Mouse (Mus musculus) embryo, embryonic 11.5 days (tissue): ENCODE data around the gene Snx11.
"Not testable (repeated sequence)": the region's sequence is repeated elsewhere in the genome, so short reads cannot be mapped to it uniquely, and the experiment has no call there.

ENCODE experiments used
- DNase-seq: peaks from one replicate; pipeline ENCODE4 v3.0.0-alpha.2; 2012; ENCODE audit warnings: low read depth, low spot score

Gene Snx11

DNA sequence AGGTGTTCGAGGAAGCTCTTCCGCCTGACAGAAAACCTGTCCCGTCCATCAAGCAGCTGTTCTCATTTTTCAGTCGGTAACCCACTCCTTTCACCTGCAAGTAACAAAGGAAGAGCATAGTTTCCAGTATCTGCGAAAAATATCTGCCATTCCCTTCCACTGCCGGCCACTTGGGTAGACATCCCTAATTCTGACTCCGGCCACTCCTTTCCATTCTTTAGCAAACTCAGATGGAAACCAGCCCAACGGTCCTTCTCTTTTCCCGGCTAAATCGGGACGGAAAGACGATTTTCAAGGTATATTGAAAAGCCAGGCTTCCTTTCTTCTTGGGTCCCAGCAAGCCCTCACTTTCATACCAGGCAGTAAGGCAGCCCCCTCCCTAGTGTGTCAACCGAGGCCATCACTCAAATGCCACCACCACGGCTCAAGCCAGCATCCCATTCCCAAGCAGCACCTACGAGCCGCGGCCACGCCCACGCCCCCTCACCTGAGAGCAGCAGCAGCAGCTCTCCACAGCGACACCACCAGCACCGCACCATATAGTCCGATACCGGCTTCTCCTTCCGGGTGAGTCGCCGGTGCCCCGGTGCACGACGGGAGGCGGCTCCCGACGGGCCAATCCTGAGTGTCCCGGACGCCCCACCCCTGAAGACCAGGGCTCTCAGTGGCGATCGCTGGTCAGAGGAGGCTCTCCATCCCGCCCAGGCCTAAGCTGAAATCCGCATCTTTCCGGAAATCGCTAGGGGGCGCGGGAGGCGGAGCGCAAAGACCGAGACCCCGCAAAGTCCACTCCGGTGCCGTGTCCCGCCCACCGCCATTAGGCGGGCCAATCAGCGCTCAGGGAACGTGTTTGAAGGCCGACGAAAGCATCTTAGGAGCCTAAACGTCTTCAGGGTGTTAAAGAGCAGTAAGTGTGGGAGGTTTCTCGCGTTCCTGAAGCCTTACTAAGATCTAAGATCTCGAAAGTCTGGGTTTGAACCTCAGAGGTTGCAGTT lies at the start of gene Snx11:
Gene Snx11 (minus strand): TSS at position 592 of the 995 bp plus-strand sequence.
- peak; percentile 97 for DNase-seq

- DNase-seq, result no peak
Measured at GRCm38 (mm10) chr11:96826481-96826880, 49.1 kb upstream of the Snx11 start.

DNA sequence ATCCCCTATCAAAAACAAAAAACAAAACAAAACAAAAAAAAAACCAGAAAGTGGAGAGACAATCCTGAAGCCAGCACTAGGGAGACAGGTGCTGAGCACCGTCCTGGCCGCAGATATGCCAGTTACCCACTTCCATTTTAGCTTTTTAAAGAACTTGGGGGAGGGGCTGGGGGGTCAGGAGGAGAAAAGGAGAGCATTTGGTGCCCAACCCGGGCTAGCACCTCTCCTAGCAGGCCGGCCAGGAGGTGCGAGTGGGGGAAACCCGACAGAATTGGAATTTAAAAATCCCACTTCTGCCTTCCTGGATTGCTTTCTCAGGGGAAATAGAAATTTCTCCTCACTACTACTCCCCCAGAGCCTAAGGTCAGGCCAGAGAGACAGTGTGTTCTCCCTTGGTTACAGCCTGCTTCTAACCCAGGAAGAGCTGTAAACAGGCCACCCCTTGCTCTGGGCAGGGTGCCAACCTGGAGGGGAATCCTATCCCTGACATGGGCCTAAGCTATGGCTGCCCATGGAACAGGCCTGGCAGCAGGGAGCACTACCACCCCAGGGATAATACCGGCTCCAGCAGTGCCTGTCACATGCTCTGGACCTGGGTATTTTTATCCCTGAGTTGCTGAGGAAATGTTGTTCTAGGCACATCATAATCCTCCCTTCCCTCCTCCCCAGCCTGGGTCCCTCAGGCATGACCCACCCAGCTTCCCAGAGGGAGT lies 47.6 kb upstream of the Snx11 start:
- DNase-seq, result no peak

GRCm38 (mm10) chr11:96823880-96824782 lies 46.8 kb upstream of the Snx11 start:
- peak; percentile 94 for DNase-seq

DNA sequence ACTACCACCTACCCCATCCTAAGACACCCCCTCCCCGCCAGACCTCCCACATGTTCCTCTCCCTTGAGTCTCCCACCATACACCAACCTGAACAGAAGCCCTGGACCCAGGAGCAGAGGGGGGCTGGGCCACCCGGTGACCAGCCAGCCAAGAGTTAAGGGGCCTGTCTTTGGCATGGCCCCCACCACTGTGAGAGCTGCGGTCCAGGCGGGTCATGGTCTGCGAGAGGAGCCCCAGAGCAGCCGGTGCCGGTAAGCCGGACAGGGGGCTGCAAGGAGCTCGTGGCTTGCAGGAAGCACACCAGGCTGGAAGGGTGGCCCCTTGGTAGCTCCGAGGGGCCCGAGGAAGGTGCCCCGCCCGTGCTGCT lies 46.1 kb upstream of the Snx11 start:
- no peak for DNase-seq

DNA sequence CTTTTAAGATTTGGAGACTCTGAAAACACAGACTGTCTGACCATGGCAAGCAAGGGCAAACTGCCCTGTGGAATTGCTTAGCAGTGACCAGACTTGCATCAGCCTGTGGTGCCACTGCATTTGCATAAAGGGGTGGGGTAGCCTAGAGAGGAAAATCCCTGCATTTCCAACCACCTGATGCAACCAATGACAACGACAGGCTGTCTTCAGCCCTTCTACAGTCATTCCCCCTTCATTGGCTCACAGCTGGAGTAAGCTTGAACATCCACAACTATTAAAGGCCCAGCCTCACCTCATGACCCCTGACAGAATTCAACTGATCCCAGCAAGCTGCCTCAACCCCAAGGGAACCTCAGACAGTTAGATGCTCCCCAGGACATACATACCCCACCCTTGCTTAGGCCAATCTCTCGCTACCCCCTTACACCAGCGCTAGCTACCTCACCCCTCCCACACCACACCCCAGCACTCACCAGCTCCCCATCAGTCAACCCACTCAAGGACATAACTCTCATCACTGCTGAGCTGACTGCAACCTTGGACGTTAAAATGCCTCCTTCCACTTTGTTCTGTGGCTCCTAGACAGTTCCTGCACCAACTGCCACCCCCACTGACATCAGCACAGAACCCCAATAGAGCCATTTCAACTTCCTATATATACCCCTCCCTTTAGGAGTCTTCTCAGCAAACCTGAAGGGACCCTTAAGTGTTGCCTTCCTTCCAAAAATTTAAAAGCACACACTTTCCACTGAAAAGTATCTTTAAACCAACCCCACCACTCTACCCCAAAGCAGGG lies 45.5 kb upstream of the Snx11 start:
- no peak for DNase-seq

- no peak for DNase-seq
Measured at GRCm38 (mm10) chr11:96821956-96822355, 44.6 kb upstream of the Snx11 start.

GRCm38 (mm10) chr11:96818128-96818710 lies 40.9 kb upstream of the Snx11 start:
- DNase-seq, result no peak

DNA sequence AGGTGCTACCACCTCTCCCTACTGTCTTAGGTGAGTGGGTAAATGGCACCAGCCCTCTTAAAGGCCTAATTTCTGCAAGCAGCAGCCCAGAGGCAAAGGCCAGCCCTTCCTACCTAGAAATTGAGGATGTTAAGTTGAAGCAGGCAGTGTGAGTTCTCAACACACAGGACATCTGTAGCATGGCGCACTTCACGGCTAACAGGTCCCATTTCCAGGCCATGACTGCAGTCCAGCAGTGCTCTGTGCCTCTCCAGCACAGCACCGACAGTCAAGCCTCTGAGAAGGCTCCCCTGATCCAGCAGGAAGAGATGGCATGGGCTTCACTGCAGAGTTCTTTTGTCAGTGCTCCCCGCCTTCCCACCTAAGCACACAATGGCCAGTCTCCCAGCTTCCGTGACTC lies 39.6 kb upstream of the Snx11 start:
- DNase-seq, result no peak

DNA sequence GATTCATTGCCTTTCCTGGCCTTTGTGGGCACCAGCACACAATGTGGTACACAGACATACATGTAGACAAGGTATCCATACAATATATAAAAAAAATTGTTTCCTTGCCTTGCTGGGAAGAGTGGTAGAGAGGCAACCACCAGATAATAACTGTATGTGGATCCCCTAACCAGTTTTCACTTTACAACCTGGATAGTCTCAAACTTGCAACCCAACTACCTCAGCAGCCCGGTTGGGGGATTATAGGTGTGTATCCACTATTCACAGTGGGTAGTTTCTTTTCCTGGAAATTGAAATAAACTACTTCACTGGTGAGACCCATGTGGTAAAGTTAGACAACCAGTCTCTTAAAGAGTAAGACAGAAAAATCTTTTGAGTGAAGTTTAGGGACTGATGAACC lies 39.1 kb upstream of the Snx11 start:
- no peak for DNase-seq

GRCm38 (mm10) chr11:96815895-96816294 lies 38.5 kb upstream of the Snx11 start:
- DNase-seq, result no peak

- DNase-seq, result no peak
Measured at GRCm38 (mm10) chr11:96814443-96814842, 37.1 kb upstream of the Snx11 start.

GRCm38 (mm10) chr11:96813920-96814319 lies 36.6 kb upstream of the Snx11 start:
- no peak for DNase-seq

- no peak for DNase-seq
Measured at GRCm38 (mm10) chr11:96813455-96813854, 36.1 kb upstream of the Snx11 start.

DNA sequence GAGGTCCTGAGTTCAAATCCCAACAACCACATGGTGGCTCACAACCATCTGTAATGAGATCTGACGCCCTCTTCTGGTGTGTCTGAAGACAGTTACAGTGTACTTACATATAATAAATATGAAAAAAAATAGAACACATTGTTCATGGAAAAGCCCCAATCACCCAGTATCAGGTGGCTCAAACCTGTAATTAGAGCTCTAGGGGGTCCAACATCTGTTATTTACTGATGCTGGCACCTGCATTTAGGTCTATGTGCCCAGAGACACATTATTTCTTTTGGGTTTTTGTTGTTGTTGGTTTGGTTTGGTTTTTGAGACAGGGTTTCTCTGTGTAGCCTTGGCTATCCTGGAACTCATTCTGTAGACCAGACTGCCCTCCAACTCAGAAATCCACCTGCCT lies 33.8 kb upstream of the Snx11 start:
- not testable (repeated sequence) for DNase-seq

DNA sequence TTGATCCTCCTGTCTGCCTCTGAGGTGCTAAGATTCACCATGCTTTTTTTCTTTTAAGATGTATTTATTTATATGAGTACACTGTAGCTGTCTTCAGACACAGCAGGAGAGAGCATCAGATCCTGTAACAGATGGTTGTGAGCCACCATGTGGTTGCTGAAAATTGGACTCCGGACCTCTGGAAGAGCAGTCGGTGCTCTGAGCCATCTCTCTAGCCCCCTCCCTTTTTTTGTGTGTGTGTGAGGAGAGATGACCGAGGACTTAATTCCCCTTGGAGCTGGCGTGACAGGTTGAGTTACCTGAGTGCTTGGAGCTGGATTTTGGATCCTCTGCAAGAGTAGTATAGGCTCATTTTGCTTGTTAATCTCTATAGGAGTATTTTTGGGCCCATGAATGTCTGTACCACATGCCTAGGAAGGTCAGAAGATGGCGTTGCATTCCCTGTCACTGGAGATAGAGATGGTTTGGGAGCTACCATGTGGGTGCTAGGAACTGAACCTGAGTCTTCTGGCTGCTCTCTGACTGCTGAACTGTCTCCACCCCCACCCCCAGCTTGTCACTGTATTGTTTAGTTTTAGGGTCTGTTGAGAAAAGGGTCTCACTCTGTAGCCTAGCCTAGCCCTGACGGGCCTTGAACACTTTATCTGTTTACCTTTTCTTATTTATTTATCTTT lies 32.3 kb upstream of the Snx11 start:
- DNase-seq, result no peak

- DNase-seq, result no peak
Measured at GRCm38 (mm10) chr11:96808066-96808465, 30.7 kb upstream of the Snx11 start.

- no peak for DNase-seq
Measured at GRCm38 (mm10) chr11:96805606-96806005, 28.2 kb upstream of the Snx11 start.

DNA sequence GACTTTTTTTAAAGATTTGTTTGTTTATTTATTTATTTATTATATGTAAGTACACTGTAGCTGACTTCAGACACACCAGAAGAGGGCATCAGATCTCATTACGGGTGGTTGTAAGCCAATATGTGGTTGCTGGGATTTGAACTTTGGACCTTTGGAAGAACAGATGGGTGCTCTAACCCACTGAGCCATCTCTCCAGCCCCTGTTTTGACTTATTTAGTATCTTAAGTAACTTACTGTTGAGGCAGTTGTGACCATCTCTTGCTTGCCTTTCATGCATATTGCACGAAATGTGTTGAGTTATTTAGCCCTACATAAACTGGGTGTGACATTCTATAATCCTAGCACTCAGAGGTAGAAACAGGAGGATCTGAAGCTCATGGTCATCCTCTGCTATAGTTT lies 22.2 kb upstream of the Snx11 start:
- no peak for DNase-seq

- DNase-seq, result no peak
Measured at GRCm38 (mm10) chr11:96796586-96796985, 19.2 kb upstream of the Snx11 start.
